Mouse (Mus musculus) E14TG2a.4 (cell line): ENCODE measurements at regions not wholly inside any gene's neighbourhood (a gene's known extent, or its start where the extent isn't known, plus 50 kb on each side); places are given as distances from the start of the nearest gene placed in this dataset.

Source experiments
- CTCF ChIP-seq: conservative IDR thresholded peaks from 2 replicates; pipeline ENCODE4 v1.5.1; 2014; ENCODE audit warnings: low read length
- POU5F1 ChIP-seq: IDR thresholded peaks from 2 replicates; pipeline ENCODE4 v1.6.1; 2014; ENCODE audit warnings: low read length, borderline replicate concordance

GRCm38 (mm10) chr3:54461366-54461765 is 100.5 kb downstream of the Postn start:
- TF ChIP-seq CTCF: no peak
- no peak for TF ChIP-seq POU5F1
